Mouse (Mus musculus) spleen, adult 2 months (tissue): ENCODE results near the gene Os9. TPM values are rescaled to one million over a fixed set of nuclear protein-coding genes. Genes with fewer than 3 reads are reported as not detected.
"Not testable (repeated sequence)": the region's sequence is repeated elsewhere in the genome, so short reads cannot be mapped to it uniquely, and the experiment has no call there.

Source experiments
- DNase-seq, 2 experiments: peaks; one replicate each; pipeline versions ENCODE4 v3.0.0 to v3.0.0-alpha.2; 2012 to 2021; ENCODE audit warnings: low spot score in 2 of 2, low read depth in 1 of 2
- H3K27ac ChIP-seq: fragments of 200-500 bp; 2 replicates; pipeline ENCODE4 v1.5.1; 2012; ENCODE audit warnings: low read length, inconsistent platforms; ENCODE audit not compliant: insufficient read depth
- H3K27me3 ChIP-seq: fragments of 200-500 bp; 2 replicates; pipeline ENCODE4 v1.6.1; 2012; ENCODE audit warnings: mild to moderate bottlenecking, moderate library complexity, low read length, inconsistent platforms; ENCODE audit not compliant: control insufficient read depth, insufficient read depth
- H3K36me3 ChIP-seq: fragments of 200-500 bp; 2 replicates; pipeline ENCODE4 v1.6.1; 2012; ENCODE audit warnings: mild to moderate bottlenecking, low read length, inconsistent platforms; ENCODE audit not compliant: control insufficient read depth, insufficient read depth
- H3K4me1 ChIP-seq: fragments of 200-500 bp; 2 replicates; pipeline ENCODE4 v1.6.1; 2011; ENCODE audit warnings: inconsistent platforms; ENCODE audit not compliant: control insufficient read depth, insufficient read depth, insufficient read length
- H3K4me3 ChIP-seq: fragments of 200-500 bp; 2 replicates; pipeline ENCODE4 v1.5.1; 2011; ENCODE audit warnings: mild to moderate bottlenecking, inconsistent platforms; ENCODE audit not compliant: insufficient read depth, insufficient read length; ENCODE audit errors: extremely low read depth
- CTCF ChIP-seq: fragments of 200-500 bp; IDR thresholded peaks from 2 replicates; pipeline ENCODE4 v1.5.1; 2011; ENCODE audit warnings: mild to moderate bottlenecking, inconsistent platforms; ENCODE audit not compliant: insufficient read depth, insufficient read length, insufficient replicate concordance; ENCODE audit errors: extremely low read depth
- POLR2A ChIP-seq: fragments of 200-500 bp; IDR thresholded peaks from 2 replicates; pipeline ENCODE4 v1.6.1; 2011; ENCODE audit warnings: low read depth, low read length, inconsistent platforms
- WGBS: fragments of 180-500 bp; shearing (Covaris S2); methylation state at CpG from one replicate; pipeline ENCODE4 v1.1.7; 2018; 5-methylcytosine and 5-hydroxymethylcytosine counted together
- polyA plus RNA-seq: library from polyadenylated mRNA; depleted of rRNA; stranded (reverse); fragments of >200 nt; gene quantifications from 2 replicates; pipeline ENCODE4 v1.2.3, GENCODE M21; 2012

Os9 gene
- polyA plus RNA-seq, 1 experiment: 48.7 TPM

DNA sequence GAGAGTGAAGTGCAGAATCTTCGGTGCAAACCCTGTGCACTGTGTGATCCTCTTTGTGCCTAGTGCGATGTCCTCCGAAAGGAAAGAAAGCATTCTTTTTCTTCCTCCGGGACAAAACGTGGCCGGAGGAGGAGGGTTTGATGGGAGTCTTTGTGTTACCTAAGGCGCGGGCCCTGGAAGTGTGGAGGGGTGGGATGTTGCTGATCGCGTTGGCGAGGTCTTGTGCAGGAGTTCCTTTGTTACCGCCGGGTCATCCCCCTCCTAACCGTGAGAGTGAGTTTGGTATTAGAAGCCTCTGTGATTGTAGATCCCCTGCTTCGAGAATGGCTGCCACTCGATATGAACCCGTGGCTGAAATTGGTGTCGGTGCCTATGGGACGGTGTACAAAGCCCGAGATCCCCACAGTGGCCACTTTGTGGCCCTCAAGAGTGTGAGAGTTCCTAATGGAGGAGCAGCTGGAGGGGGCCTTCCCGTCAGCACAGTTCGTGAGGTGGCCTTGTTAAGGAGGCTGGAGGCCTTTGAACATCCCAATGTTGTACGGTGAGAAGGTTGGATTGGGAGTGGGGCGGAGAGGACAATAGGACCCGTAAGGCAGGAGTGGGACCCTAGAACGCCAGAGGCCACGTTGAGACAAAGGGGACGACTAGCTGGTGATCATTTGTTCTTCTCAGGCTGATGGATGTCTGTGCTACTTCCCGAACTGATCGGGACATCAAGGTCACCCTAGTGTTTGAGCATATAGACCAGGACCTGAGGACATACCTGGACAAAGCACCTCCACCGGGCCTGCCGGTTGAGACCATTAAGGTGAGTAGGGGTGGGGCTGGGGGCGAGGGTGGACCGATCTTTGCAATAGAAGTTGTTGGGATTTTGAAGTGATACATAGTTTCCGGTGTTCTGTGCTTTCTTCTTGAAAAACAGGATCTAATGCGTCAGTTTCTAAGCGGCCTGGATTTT, 56.7 kb downstream of the Os9 start:
- WGBS: 9% methylated on average over 37 of the region's 37 CpGs
- H3K36me3 ChIP-seq: peaks cover 8% of the 10 kb centered on the region
- TF ChIP-seq POLR2A (no peak), CTCF (no peak)
- H3K4me1 ChIP-seq: peaks cover 4% of the 10 kb centered on the region; the same call in 1 of the 2 replicates
- H3K27me3 ChIP-seq: peaks cover 6% of the 10 kb centered on the region
- H3K27ac ChIP-seq: peak overlapping the region; percentile 68
- no peak for DNase-seq
- H3K4me3 ChIP-seq: peak overlapping the region; percentile 64

DNA sequence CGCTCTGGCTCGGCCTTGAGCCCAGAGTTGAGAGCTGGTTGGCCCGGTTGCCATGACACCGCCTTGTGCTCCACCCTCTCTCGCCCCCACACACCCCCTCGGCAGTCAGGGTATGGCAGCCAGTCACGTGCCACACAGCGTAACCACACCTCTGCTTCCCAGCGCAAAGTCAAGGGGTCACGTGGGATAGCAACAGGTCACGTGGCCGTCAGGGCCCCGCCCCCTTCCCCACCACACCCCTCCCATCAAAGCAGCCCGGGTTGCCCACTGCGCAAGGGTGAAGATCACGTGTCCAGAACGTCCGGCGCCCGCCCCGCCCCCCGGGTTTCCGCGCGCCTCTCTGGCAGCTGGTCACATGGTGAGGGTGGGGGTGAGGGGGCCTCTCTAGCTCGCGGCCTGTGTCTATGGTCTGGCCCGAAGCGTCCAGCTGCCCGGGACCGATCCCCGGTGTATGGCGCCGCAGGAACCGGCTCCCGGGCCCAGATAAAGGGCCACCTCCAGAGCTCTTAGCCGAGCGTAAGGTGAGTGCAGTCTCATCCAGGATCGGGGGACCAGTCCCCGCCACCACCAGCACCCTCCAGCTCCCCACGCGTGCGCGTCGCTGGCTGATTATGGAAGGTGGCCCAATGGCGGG, 57.6 kb downstream of the Os9 start, which contains the start of gene Cdk4:
Gene Cdk4, plus strand, starts transcription at position 296 of the 634 bp plus-strand sequence.
- H3K27me3 ChIP-seq: peaks cover 7% of the 10 kb centered on the region
- 1% methylated on average over 45 of the region's 46 CpGs for WGBS
- peak within 1 kb of the TSS; percentile 64 for H3K4me3 ChIP-seq
- H3K36me3 ChIP-seq: peaks cover 8% of the 10 kb centered on the region
- TF ChIP-seq CTCF: no peak
- peak; percentile 38; the same call in 1 of the 2 replicates for TF ChIP-seq POLR2A
- DNase-seq: peak; percentile 96
- H3K27ac ChIP-seq: peak within 1 kb of the TSS; percentile 68
- H3K4me1 ChIP-seq: peaks cover 10% of the 10 kb centered on the region; the same call in 1 of the 2 replicates

DNA sequence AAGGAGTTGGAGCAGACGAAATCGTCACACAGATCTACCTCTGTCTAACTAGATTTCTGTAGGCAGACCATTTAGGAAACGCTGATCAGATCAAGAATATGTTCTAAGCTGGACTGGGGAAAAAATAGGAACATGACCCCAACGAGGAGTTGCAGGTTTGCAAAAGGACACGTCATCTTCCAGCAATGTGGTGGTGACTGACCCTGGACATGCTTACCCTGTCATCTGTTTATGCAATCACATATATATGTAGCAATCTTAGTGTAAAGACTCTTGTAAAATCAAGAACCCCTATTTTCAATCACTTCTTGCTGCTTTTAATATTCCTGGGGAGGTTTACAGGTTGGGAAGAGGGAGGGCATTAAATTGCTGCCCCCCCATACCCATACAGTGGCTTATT, 58.4 kb downstream of the Os9 start:
- 71% methylated on average over 5 of the region's 5 CpGs for WGBS
- peaks cover 7% of the 10 kb centered on the region for H3K27me3 ChIP-seq
- H3K27ac ChIP-seq: no peak overlapping the region

DNA sequence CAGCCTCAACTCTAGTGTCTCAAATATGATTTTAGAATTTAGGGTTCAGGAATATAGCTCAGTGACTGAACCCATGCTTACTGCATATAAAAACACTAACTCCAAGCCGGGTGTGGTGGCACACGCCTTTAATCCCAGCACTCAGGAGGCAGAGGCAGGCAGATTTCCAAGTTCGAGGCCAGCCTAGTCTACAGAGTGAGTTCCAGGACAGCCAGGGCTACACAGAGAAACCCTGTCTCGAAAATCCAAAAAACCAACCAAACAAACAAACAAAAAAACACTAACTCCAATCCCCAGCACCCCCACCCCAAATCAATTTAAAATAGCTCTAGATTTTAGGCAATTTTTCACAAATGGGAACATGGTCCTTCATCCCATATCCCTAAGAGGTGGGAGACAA, 58.8 kb downstream of the Os9 start:
- H3K4me1 ChIP-seq: peaks cover 10% of the 10 kb centered on the region; the same call in 1 of the 2 replicates
- WGBS: 88% methylated on average over 4 of the region's 4 CpGs
- H3K36me3 ChIP-seq, H3K27me3 ChIP-seq, H3K27ac ChIP-seq, H3K4me3 ChIP-seq, DNase-seq: not testable (repeated sequence)

More for the DNA sequence above, 58.4 kb downstream of the Os9 start:
- peaks cover 5% of the 10 kb centered on the region for H3K36me3 ChIP-seq
- peaks cover 10% of the 10 kb centered on the region; the same call in 1 of the 2 replicates for H3K4me1 ChIP-seq
- no peak overlapping the region for H3K4me3 ChIP-seq
- DNase-seq: no peak
- TF ChIP-seq POLR2A: no peak
- TF ChIP-seq CTCF: no peak

DNA sequence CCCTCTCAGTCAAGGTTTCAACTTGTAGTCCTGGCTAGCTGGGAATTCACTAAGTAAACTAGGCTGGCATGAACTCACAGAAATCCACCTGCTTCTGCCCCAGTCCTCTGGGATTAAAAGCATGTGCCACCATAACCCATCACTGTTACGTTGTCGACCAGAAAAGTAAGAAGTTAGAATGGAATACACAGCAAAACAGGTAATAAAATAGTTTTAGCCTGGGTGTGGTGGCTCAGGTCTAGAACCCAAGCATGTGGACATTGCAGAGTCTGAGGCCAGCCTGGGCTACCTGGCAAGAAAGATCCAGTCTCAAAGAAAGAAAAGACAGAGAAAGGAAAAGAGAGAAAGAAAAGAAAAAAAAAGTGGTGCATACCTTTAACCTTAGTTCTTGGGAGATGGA, 59.4 kb downstream of the Os9 start:
- Histone ChIP-seq H3K36me3 (peaks cover 5% of the 10 kb centered on the region), H3K27ac (no peak overlapping the region), H3K4me3 (no peak overlapping the region), H3K4me1 (peaks cover 10% of the 10 kb centered on the region; the same call in 1 of the 2 replicates), H3K27me3 (peaks cover 7% of the 10 kb centered on the region)
- DNase-seq: no peak
- WGBS: 74% methylated on average over 2 of the region's 2 CpGs
- no peak for TF ChIP-seq POLR2A
- no peak for TF ChIP-seq CTCF

DNA sequence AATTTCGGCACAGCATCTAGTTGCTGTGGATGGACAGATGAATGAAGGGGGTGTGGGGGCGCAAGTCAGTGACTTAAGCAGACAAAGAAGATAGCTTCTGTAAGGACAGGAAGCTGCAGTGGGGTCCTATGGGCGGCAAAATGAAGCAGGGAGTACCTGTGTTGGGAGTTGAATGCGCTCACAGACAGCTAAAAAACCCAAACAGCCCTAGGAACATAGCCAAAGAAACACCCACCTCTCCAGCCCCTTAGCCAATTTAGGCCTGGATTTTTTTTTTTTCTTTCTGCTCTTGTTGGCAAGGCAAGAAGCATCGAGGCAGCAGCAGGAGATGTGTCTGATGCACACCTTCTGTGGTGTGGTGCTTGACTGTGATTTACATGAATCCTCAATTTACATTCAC, 59.8 kb downstream of the Os9 start:
- no peak overlapping the region for H3K27ac ChIP-seq
- H3K4me1 ChIP-seq: peaks cover 10% of the 10 kb centered on the region; the same call in 1 of the 2 replicates
- H3K4me3 ChIP-seq: no peak overlapping the region
- TF ChIP-seq POLR2A (no peak), CTCF (no peak)
- H3K27me3 ChIP-seq: peaks cover 7% of the 10 kb centered on the region
- peaks cover 5% of the 10 kb centered on the region for H3K36me3 ChIP-seq
- WGBS: 73% methylated on average over 5 of the region's 5 CpGs
- DNase-seq: no peak
